Mouse (Mus musculus) liver, adult 2 months (tissue): ENCODE results near the gene Tex29.

Experiments
- CTCF ChIP-seq: fragments of 200-500 bp; IDR thresholded peaks from 2 replicates; pipeline ENCODE4 v1.5.1; 2011; ENCODE audit warnings: low read depth, low read length, control low read depth
- POLR2A ChIP-seq: fragments of 200-500 bp; IDR thresholded peaks from 2 replicates; pipeline ENCODE4 v1.6.1; 2011; ENCODE audit warnings: low read length, control low read depth; ENCODE audit not compliant: insufficient read depth; ENCODE audit errors: extremely low read depth

GRCm38 (mm10) chr8:11825756-11826155 is 14.5 kb upstream of the Tex29 start:
- peak; percentile 38 for TF ChIP-seq CTCF
- TF ChIP-seq POLR2A = no peak
